Mouse (Mus musculus) gastrocnemius, postnatal 10 days (tissue): Measurements from ENCODE around the gene Cc2d1a. TPM values are rescaled to one million over a fixed set of nuclear protein-coding genes. Genes with fewer than 3 reads are reported as not detected.

Experiments
- DNase-seq: peaks from one replicate; pipeline ENCODE4 v3.0.0; 2021; ENCODE audit warnings: mixed read lengths
- microRNA-seq, 2 experiments: library from miRNA; unstranded; fragments of <30 nt; microRNA quantifications; one replicate each; pipeline ENCODE4 v1.2.0; 2021
- total RNA-seq, 2 experiments: library from RNA; stranded (reverse); gene quantifications; 2 replicates each; pipeline ENCODE4 v1.2.3; 2021

Gene Cc2d1a
- total RNA-seq, 2 experiments from 2014 or later: 12.5 to 13.9 TPM

- peak; percentile 97 for DNase-seq
Observed at GRCm38 (mm10) chr8:84104697-84105609, 42.8 kb downstream of the Cc2d1a start, which contains the start of gene Dcaf15. Gene Dcaf15, minus strand, starts transcription at chr8:84104768.

GRCm38 (mm10) chr8:84104221-84104620 lies 43.5 kb downstream of the Cc2d1a start:
- DNase-seq: no peak

DNA sequence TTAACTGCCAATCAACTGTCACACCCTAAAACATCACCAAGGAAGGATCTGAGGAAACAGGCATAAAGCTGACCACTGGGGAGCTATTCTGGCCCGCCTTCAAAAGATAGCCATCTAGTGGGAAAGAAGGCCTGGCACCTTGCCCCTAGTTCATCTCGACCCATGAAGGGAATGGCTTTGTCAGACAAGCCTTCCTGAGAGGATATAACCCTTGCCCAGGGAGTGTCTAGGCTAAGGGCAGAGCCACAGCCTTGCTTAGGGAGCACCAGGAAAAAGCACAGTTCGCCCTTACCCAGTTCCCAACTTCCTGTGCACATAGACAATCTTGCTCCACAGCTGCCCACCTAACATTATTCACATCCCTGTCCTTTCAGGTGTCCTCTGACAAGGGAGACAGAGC lies 44.1 kb downstream of the Cc2d1a start:
- DNase-seq: no peak

DNA sequence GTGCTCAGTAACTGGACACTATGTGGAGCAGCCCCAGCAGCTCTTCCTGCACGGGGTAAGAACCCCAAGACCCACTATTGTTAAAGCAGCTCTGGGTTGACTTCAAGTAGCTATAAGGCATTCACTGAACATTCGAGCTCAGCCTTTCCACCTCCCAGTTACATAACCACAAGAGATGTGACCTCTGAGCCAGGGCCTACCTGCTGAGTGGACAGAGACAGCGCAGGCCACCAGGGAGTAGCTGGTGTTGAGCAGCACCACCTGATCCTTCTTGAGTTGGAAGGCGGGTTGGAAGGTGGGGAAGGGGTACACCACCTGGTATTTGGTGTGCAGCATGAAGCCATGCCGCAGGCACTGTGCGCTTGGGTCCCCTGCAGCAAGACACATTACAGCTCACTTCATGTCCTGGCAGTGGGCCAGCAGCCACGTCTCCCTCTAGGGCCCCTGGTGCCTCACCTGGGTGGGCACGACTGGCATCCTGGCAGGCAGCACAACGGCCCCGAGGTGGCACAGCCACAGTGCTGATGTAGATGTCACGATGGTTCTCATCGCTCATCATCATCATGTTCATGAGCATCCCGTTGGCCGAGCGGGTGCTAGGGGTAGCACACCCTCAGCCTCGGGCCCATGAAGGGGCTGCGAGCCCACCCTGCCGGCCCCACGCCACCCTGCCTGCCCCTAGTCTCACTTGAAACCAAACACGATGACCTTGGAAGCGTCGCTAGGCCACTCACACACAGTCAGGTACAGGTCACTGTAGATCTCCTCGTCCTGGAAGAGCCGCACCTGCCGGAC lies 46.1 kb downstream of the Cc2d1a start:
- no peak for DNase-seq

DNA sequence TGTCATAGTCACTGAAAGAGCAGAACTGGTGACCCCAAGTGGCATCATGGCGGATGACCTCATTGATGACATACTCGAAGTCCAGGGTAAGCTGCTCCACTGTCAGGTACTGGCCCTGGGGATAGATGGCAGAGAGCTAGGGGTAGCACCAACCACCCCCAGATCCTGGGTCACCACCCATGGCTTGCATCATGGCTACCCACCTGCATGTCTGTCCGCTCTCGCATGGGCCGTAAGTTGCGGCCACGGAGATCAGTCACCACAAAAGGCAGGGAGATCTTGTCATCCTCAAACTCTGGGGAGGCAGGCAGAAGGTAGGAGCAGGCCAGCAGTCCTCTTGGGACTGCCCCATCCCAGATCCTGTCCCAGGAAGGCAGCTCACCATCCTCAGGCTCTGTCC lies 49.4 kb downstream of the Cc2d1a start:
- no peak for DNase-seq

GRCm38 (mm10) chr8:84096061-84096460 lies 51.7 kb downstream of the Cc2d1a start:
- DNase-seq: no peak

GRCm38 (mm10) chr8:84090585-84090984 lies 57.2 kb downstream of the Cc2d1a start:
- no peak for DNase-seq

DNA sequence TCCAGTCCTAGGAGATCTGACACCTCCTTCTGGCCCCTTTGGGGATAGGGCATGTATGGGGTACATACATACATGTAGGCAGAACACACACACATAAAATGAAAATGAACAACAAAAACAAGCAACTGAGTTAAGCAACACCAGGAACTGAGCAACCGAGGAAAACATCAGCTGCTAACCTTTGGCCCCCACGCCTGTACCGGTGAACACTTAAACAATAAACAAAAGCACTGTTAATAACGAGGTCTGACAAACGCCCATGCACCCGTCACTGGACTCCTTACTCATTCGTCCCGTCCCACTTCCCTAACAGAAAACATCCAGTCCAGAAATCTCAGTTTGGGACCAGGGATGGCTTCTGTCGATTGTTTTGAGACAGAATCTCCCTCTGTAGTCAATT lies 58.5 kb downstream of the Cc2d1a start:
- DNase-seq: no peak

DNA sequence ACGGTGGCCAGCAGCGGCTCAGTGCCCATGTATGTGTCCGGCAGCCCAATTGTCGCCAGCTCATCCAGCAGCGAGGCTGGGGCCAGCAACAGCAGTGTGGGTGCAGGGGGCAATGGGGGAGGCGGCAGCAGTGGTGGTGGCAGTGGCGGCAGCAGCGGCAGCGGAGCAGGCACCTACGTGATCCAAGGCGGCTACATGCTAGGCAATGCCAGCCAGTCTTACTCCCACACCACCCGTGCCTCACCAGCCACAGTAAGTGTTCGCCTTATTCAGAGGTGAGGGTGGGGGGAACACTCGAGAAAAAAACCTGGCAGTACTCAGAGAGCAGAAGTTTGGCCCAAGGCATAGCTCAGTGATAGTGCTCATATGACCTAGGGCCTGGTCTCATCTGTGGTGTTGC lies 59.9 kb downstream of the Cc2d1a start:
- no peak for DNase-seq

- no peak for DNase-seq
Observed at GRCm38 (mm10) chr8:84087156-84087555, 60.6 kb downstream of the Cc2d1a start.

GRCm38 (mm10) chr8:84084341-84085115 lies 63.2 kb downstream of the Cc2d1a start:
- no peak for DNase-seq

- DNase-seq: peak; percentile 47
Observed at GRCm38 (mm10) chr8:84083829-84084241, 63.9 kb downstream of the Cc2d1a start.

Small RNA genes lying within 50 kb of the gene (microRNA-seq; reads per million reads assigned to microRNA genes)
- gene Gm25110 (0 reads per million in 2 experiments), gene Mir181c (609 to 907 reads per million in 2 experiments), gene Mir181d (909 to 919 reads per million in 2 experiments), gene Mir709 (0 reads per million in 2 experiments)

Other genes starting within 250 kb of the Cc2d1a start
- gene Adgrl1, start 247.8 kb downstream of the Cc2d1a start, total RNA-seq: 10 to 100 TPM; 19.6 to 25.2 TPM
- under 1 TPM in 1 of 2 experiments, not detected in 1; 0.32 TPM for gene Gm10644, start 192.7 kb downstream of the Cc2d1a start, total RNA-seq
- 1 to 10 TPM; 6.5 to 7.3 TPM for gene Asf1b, start 192.4 kb downstream of the Cc2d1a start, total RNA-seq
- 100 to 1,000 TPM; 490 to 518 TPM for gene Prkaca, start 174.9 kb downstream of the Cc2d1a start, total RNA-seq
- 10 to 100 TPM; 24.8 to 30.3 TPM for gene Samd1, start 150.3 kb downstream of the Cc2d1a start, total RNA-seq
- under 1 TPM in 1 of 2 experiments, not detected in 1; 0.47 TPM for gene 1700067K01Rik, start 146.4 kb downstream of the Cc2d1a start, total RNA-seq
- 1 to 10 TPM; 1.7 to 2.0 TPM for gene 2210011C24Rik, start 135.8 kb downstream of the Cc2d1a start, total RNA-seq
- gene Palm3, start 126.5 kb downstream of the Cc2d1a start, total RNA-seq: 1 to 10 TPM in 1 of 2 experiments, under 1 TPM in 1; 0.99 to 1.1 TPM
- gene Il27ra, start 105.3 kb downstream of the Cc2d1a start, total RNA-seq: under 1 TPM; 0.84 to 0.87 TPM
- gene Rln3, start 102.9 kb downstream of the Cc2d1a start, total RNA-seq: not detected
- gene Gm10643, start 82.8 kb downstream of the Cc2d1a start, total RNA-seq: 1 to 10 TPM; 1.6 to 1.9 TPM
- 1 to 10 TPM; 5.2 to 8.2 TPM for gene Rfx1, start 81.1 kb downstream of the Cc2d1a start, total RNA-seq
- gene Dcaf15, start 43.2 kb downstream of the Cc2d1a start, total RNA-seq: 10 to 100 TPM in 1 of 2 experiments, 1 to 10 TPM in 1; 9.5 to 11.2 TPM
- gene Podnl1, start 21.9 kb downstream of the Cc2d1a start, total RNA-seq: 1 to 10 TPM in 1 of 2 experiments, under 1 TPM in 1; 0.14 to 2.4 TPM
- gene 4930432K21Rik, start 89 bp upstream of the Cc2d1a start, total RNA-seq: under 1 TPM; 0.32 to 0.54 TPM
- gene Nanos3, start 37.3 kb upstream of the Cc2d1a start, total RNA-seq: 1 to 10 TPM; 1.4 to 2.4 TPM
- 1 to 10 TPM; 7.9 to 8.5 TPM for gene Zswim4, start 89.1 kb upstream of the Cc2d1a start, total RNA-seq
- 100 to 1,000 TPM; 180 to 184 TPM for gene D8Ertd738e, start 101.8 kb upstream of the Cc2d1a start, total RNA-seq
- 10 to 100 TPM; 16.8 to 20.6 TPM for gene Mri1, start 109.4 kb upstream of the Cc2d1a start, total RNA-seq
- gene Ccdc130, start 122.4 kb upstream of the Cc2d1a start, total RNA-seq: 10 to 100 TPM; 11.3 to 11.4 TPM
- gene Cacna1a, start 240.5 kb upstream of the Cc2d1a start, total RNA-seq: 1 to 10 TPM; 5.2 to 8.4 TPM